Comparison of ENCODE assay signal across 8 mouse cellular contexts in the genomic region with DNA sequence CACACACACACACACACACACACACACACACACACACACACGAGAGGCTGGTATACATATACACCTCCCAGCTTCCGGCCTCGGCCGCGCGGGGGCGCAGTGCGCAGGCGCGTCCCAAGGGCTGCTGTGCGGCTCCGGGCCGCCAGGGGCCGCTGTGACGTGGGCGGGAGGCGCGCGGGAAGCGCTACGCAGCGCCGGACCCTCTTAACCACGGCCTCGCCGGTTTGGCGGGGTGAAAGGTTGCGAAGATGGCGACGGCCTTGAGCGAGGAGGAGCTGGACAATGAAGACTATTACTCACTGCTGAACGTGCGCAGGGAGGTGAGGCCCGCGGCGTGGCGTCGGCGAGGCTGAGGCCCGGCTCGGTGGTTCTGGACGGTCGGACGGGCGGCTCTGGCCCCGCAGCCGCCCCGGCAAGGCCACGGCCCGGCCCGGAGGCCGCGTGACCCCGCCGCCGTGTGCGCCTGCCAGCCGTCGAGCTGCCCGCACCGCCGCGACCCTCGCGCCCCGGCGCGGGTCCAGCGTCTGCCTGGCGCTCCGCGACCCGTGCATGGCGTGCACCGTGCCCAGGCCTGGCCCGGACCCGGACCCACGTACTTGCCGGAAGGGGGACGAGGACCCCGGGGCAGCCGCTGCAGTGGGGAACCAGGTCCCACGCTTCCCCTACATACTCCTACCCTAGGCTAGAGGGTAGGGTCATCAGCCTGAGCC. TPM values are rescaled to one million over a fixed set of nuclear protein-coding genes. Genes with fewer than 3 reads are reported as not detected.
A peak's percentile ranks its signal among the peaks of the same experiment; 100 is the strongest.
DNase-seq lines count a peak whose midpoint lies in the region; ATAC-seq and TF ChIP-seq lines count a peak whose summit lies in the region.

A gene (plus strand): TSS at position 187 of the 710 bp plus-strand sequence.

- peak; percentile 82 for DNase-seq in CH12.LX (ENCODE audit: extremely low read depth)
- peak; percentile 65 for DNase-seq in c-Kit-positive CD71-positive TER-119-negative erythroid progenitor cells, embryonic 14.5 days (ENCODE audit: low read depth)
- peak; percentile 88 for DNase-seq in heart, postnatal 0 days (ENCODE audit: low spot score)
- DNase-seq in kidney, postnatal 4 days: peak; percentile 92 to 94

- peak within 1 kb of the TSS; percentile 97 to 100 (median 100) for H3K4me3 ChIP-seq in CH12.LX (replicated peaks in 1 of 3; ENCODE audit: low read depth in 2 of 3, low read length in 2 of 3, poor library complexity in 1 of 3)
- peak within 1 kb of the TSS; percentile 100 for H3K4me3 ChIP-seq in forebrain, embryonic 12.5 days (replicated peaks)
- peak within 1 kb of the TSS; percentile 90 for H3K4me3 ChIP-seq in heart, postnatal 0 days (ENCODE audit: low read depth, low read length)
- H3K4me3 ChIP-seq in liver, embryonic 16.5 days (ENCODE audit: low read depth, low read length): peak within 1 kb of the TSS; percentile 97
- H3K4me3 ChIP-seq in neural tube, embryonic 13.5 days: peak within 1 kb of the TSS; percentile 100
- peak within 1 kb of the TSS; percentile 90 for H3K4me3 ChIP-seq in testis, adult 2 months (ENCODE audit: control insufficient read depth, low read depth, low read length)

- dilution Hi-C loops in CH12.LX (cut with MboI; ENCODE audit: extremely low pct_ligation_motif_present, extremely low pct_unique_long_range_greater_than_20kb, low sequenced_read_pairs): no loop called here

- TF ChIP-seq POLR2A in CH12.LX (IDR thresholded peaks at IDR 0.05; ENCODE audit: low read depth, low read length): peak; percentile 81
- peak; percentile 90 for TF ChIP-seq POLR2A in testis, adult 2 months (IDR thresholded peaks at IDR 0.05; ENCODE audit: control insufficient read depth, low read depth, low read length)

- peak; percentile 29 to 99; a peak in 3 of 4 replicates for TF ChIP-seq CTCF in CH12.LX (conservative IDR thresholded peaks at IDR 0.05 in 1 of 2, IDR thresholded peaks at IDR 0.05 in 1 of 2; ENCODE audit: low read depth in 2 of 2, low read length in 2 of 2)
- TF ChIP-seq CTCF in heart, postnatal 0 days (IDR thresholded peaks at IDR 0.05; ENCODE audit: low read depth): peak; percentile 93
- TF ChIP-seq CTCF in testis, adult 2 months (IDR thresholded peaks at IDR 0.05; ENCODE audit: control insufficient read depth, insufficient read depth, insufficient replicate concordance, low read depth, low read length): peak; percentile 98

- H3K4me2 ChIP-seq in CH12.LX (ENCODE audit: insufficient read depth, low read depth, poor library complexity, severe bottlenecking): peak within 1 kb of the TSS; percentile 90
- peak within 1 kb of the TSS; percentile 82 for H3K4me2 ChIP-seq in forebrain, embryonic 12.5 days
- peak within 1 kb of the TSS; percentile 96 for H3K4me2 ChIP-seq in heart, postnatal 0 days (ENCODE audit: low read depth, low read length)
- H3K4me2 ChIP-seq in liver, embryonic 16.5 days (ENCODE audit: low read depth, low read length): peak within 1 kb of the TSS; percentile 70
- peak within 1 kb of the TSS; percentile 99 for H3K4me2 ChIP-seq in neural tube, embryonic 13.5 days

- in situ Hi-C loops in CH12.LX (cut with MboI; ENCODE audit: low pct_ligation_motif_present, low pct_unique_long_range_greater_than_20kb, low sequenced_read_pairs): no loop called here

- TF ChIP-seq EP300 in CH12.LX (IDR thresholded peaks at IDR 0.05; ENCODE audit: low read length): no peak
- no peak for TF ChIP-seq EP300 in heart, postnatal 0 days (IDR thresholded peaks at IDR 0.05; ENCODE audit: low read depth)

- ATAC-seq in forebrain, embryonic 12.5 days (ENCODE audit: low FRiP score): peak; percentile 93
- peak; percentile 92 for ATAC-seq in heart, postnatal 0 days (ENCODE audit: insufficient read depth, low read depth)
- peak; percentile 89 for ATAC-seq in liver, embryonic 16.5 days (ENCODE audit: low read depth)
- ATAC-seq in neural tube, embryonic 13.5 days (ENCODE audit: low read depth): peak; percentile 90

- peaks cover 15 to 30% of the 10 kb centered on the region in 2 experiments for H3K4me1 ChIP-seq in CH12.LX (ENCODE audit: control insufficient read depth in 1 of 2, insufficient read depth in 2 of 2)
- H3K4me1 ChIP-seq in forebrain, embryonic 12.5 days: peaks cover 19% of the 10 kb centered on the region
- H3K4me1 ChIP-seq in heart, postnatal 0 days (ENCODE audit: control insufficient read depth, insufficient read depth): peaks cover 10% of the 10 kb centered on the region
- peaks cover 32% of the 10 kb centered on the region for H3K4me1 ChIP-seq in liver, embryonic 16.5 days (ENCODE audit: control insufficient read depth, low read depth, low read length)
- peaks cover 21% of the 10 kb centered on the region for H3K4me1 ChIP-seq in neural tube, embryonic 13.5 days (replicated peaks)
- peaks cover 6% of the 10 kb centered on the region for H3K4me1 ChIP-seq in testis, adult 2 months (ENCODE audit: control insufficient read depth, insufficient read depth, low read length)

- H3K79me2 ChIP-seq in CH12.LX (replicated peaks; ENCODE audit: control insufficient read depth, extremely low read depth, insufficient read depth, poor library complexity, severe bottlenecking): peaks cover 48% of the 10 kb centered on the region

- peak within 1 kb of the TSS; percentile 6; the same call in 1 of the 2 replicates for H3K27ac ChIP-seq in CH12.LX (ENCODE audit: insufficient read depth, low read depth)
- peak within 1 kb of the TSS; percentile 63; the same call in 1 of the 2 replicates for H3K27ac ChIP-seq in forebrain, embryonic 12.5 days
- peak within 1 kb of the TSS; percentile 72 for H3K27ac ChIP-seq in heart, postnatal 0 days (ENCODE audit: low read depth)
- H3K27ac ChIP-seq in liver, embryonic 16.5 days (ENCODE audit: low read length): peak within 1 kb of the TSS; percentile 60
- peak within 1 kb of the TSS; percentile 70; the same call in 1 of the 2 replicates for H3K27ac ChIP-seq in neural tube, embryonic 13.5 days (replicated peaks)
- peak within 1 kb of the TSS; percentile 95 for H3K27ac ChIP-seq in testis, adult 2 months (ENCODE audit: control insufficient read depth, insufficient read depth, low read depth, low read length)

- under 1% methylated on average over 68 of the region's 83 CpGs for WGBS in forebrain, embryonic 12.5 days
- WGBS in heart, postnatal 0 days: under 1% methylated on average over 73 of the region's 83 CpGs
- under 1% methylated on average over 68 of the region's 83 CpGs for WGBS in liver, embryonic 16.5 days (ENCODE audit: insufficient replicate concordance)
- WGBS in neural tube, embryonic 13.5 days: under 1% methylated on average over 57 of the region's 83 CpGs

- peaks cover 3 to 26% of the 10 kb centered on the region in 2 experiments for H3K36me3 ChIP-seq in CH12.LX (replicated peaks in 1 of 2; ENCODE audit: control insufficient read depth in 1 of 2, insufficient read depth in 1 of 2, low read length in 1 of 2)
- H3K36me3 ChIP-seq in forebrain, embryonic 12.5 days (replicated peaks): no peaks in the 10 kb centered on the region
- no peaks in the 10 kb centered on the region for H3K36me3 ChIP-seq in heart, postnatal 0 days (replicated peaks; ENCODE audit: control insufficient read depth, insufficient read depth, low read length)
- 0 out of 2 replicates have a peak, but pooled peaks cover 3% of the 10 kb centered on the region for H3K36me3 ChIP-seq in liver, embryonic 16.5 days (ENCODE audit: control insufficient read depth, insufficient read depth)
- H3K36me3 ChIP-seq in neural tube, embryonic 13.5 days: no peaks in the 10 kb centered on the region
- no peaks in the 10 kb centered on the region for H3K36me3 ChIP-seq in testis, adult 2 months (ENCODE audit: control insufficient read depth, insufficient read depth, low read length)

- H3K9ac ChIP-seq in CH12.LX (ENCODE audit: insufficient read depth, low read depth): peak within 1 kb of the TSS; percentile 91
- H3K9ac ChIP-seq in forebrain, embryonic 12.5 days: peak within 1 kb of the TSS; percentile 97
- peak within 1 kb of the TSS; percentile 95 for H3K9ac ChIP-seq in heart, postnatal 0 days (replicated peaks; ENCODE audit: low read depth, low read length)
- H3K9ac ChIP-seq in liver, embryonic 16.5 days (ENCODE audit: low read depth, low read length): peak within 1 kb of the TSS; percentile 95
- peak within 1 kb of the TSS; percentile 95 for H3K9ac ChIP-seq in neural tube, embryonic 13.5 days

- peaks cover 3% of the 10 kb centered on the region for H3K27me3 ChIP-seq in CH12.LX (replicated peaks)
- H3K27me3 ChIP-seq in forebrain, embryonic 12.5 days: no peaks in the 10 kb centered on the region; the same call in 1 of the 2 replicates
- no peaks in the 10 kb centered on the region for H3K27me3 ChIP-seq in heart, postnatal 0 days (ENCODE audit: control insufficient read depth, insufficient read depth, low read length)
- H3K27me3 ChIP-seq in liver, embryonic 16.5 days (ENCODE audit: control insufficient read depth, insufficient read depth, low read depth, low read length): no peaks in the 10 kb centered on the region
- no peaks in the 10 kb centered on the region for H3K27me3 ChIP-seq in neural tube, embryonic 13.5 days
- no peaks in the 10 kb centered on the region for H3K27me3 ChIP-seq in testis, adult 2 months (ENCODE audit: control insufficient read depth, insufficient read depth, low read length)

- H3K9me3 ChIP-seq in CH12.LX (replicated peaks; ENCODE audit: low read length): no peaks in the 10 kb centered on the region
- H3K9me3 ChIP-seq in forebrain, embryonic 12.5 days: no peaks in the 10 kb centered on the region
- H3K9me3 ChIP-seq in heart, postnatal 0 days (replicated peaks; ENCODE audit: control insufficient read depth, low read length): no peaks in the 10 kb centered on the region
- H3K9me3 ChIP-seq in liver, embryonic 16.5 days (replicated peaks; ENCODE audit: control insufficient read depth, low read length): no peaks in the 10 kb centered on the region
- no peaks in the 10 kb centered on the region for H3K9me3 ChIP-seq in neural tube, embryonic 13.5 days

- no peak for TF ChIP-seq RAD21 in CH12.LX (IDR thresholded peaks at IDR 0.05; ENCODE audit: low read depth, low read length)

TF ChIP-seq in CH12.LX, 34 proteins besides CTCF, POLR2A, EP300 and RAD21 (continues in another document):
- TF ChIP-seq MAX (IDR thresholded peaks at IDR 0.05; ENCODE audit: low read length) (peak; percentile 58; the same call in 1 of the 2 replicates), TCF12 (IDR thresholded peaks at IDR 0.05; ENCODE audit: low read depth, low read length) (peak; percentile 94), JUND (conservative IDR thresholded peaks at IDR 0.05; ENCODE audit: low read depth, low read length) (no peak)

RNA-seq across cellular contexts. Expression of the gene that starts here (rescaled TPM):
- total RNA-seq in CH12.LX (2012; rRNA removed) (63.5 and 81.2 TPM in 2 replicates), CH12.LX (2014; rRNA removed) (73.7 and 75.6 TPM in 2 replicates)
- 102 and 133 TPM in 2 replicates for polyA plus RNA-seq in CH12.LX (2012; ENCODE audit: insufficient read length, low read depth)
- 83.9 and 89.0 TPM in 2 replicates for polyA plus RNA-seq in forebrain, embryonic 12.5 days (2016; fragmentation: Nextera tagmentation; extraction: Ambion mirVana)
- total RNA-seq in heart, postnatal 0 days (2014; rRNA removed; ENCODE audit: low replicate concordance): 92.5 and 95.3 TPM in 2 replicates
- 41.4 and 47.7 TPM in 2 replicates for polyA plus RNA-seq in heart, postnatal 0 days (2015; fragmentation: Nextera tagmentation; extraction: Ambion mirVana)
- 40.5 and 44.0 TPM in 2 replicates for polyA plus RNA-seq in liver, embryonic 16.5 days (2015; fragmentation: Nextera tagmentation; extraction: Ambion mirVana)
- polyA plus RNA-seq in neural tube, embryonic 13.5 days (2015; fragmentation: Nextera tagmentation; extraction: Ambion mirVana): 66.7 and 79.6 TPM in 2 replicates
- 28.6 and 31.2 TPM in 2 replicates for polyA plus RNA-seq in testis, adult 2 months (2012; rRNA removed)

Comparison
In these comparisons a context has a peak if more than half of its experiments do, and no peak if none do; other contexts are left out.
1. Peak in every context shown above with its lines: DNase-seq, ATAC-seq, H3K4me3 ChIP-seq and H3K27ac ChIP-seq.
2. H3K27ac ChIP-seq: peak in every context shown above with its lines; median percentile 95 in testis, adult 2 months; 72 in heart, postnatal 0 days; 70 in neural tube, embryonic 13.5 days; 63 in forebrain, embryonic 12.5 days; 60 in liver, embryonic 16.5 days; 6 in CH12.LX.